Mouse (Mus musculus) cerebellum, postnatal 4 days (tissue): Measurements from ENCODE around the gene Ifitm5.
A peak's percentile ranks its signal among the peaks of the same experiment; 100 is the strongest.

Experiments
- DNase-seq, 2 experiments: peaks; one replicate each; pipeline ENCODE4 v3.0.0; 2022; ENCODE audit warnings: low spot score in 2 of 2, mixed read lengths in 1 of 2

Gene Ifitm5

GRCm38 (mm10) chr7:140962733-140963132, 12.6 kb upstream of the Ifitm5 start:
- DNase-seq: no peak

- DNase-seq: no peak
Measured at GRCm38 (mm10) chr7:140961416-140961815, 11.3 kb upstream of the Ifitm5 start.

GRCm38 (mm10) chr7:140960026-140960425, 9.9 kb upstream of the Ifitm5 start:
- DNase-seq: no peak

GRCm38 (mm10) chr7:140959181-140959901, 9.2 kb upstream of the Ifitm5 start:
- peak in 1 of 2 experiments; percentile 26 for DNase-seq

- no peak for DNase-seq
Measured at GRCm38 (mm10) chr7:140956556-140956869, 6.4 kb upstream of the Ifitm5 start.

GRCm38 (mm10) chr7:140955758-140956555, 5.9 kb upstream of the Ifitm5 start, which contains the start of the genes Gm45717 and Ifitm2:
Gm45717 (minus strand) TSS chr7:140955937.
Ifitm2 (minus strand) TSS chr7:140955987.
- DNase-seq: peak in 1 of 2 experiments; percentile 20

- DNase-seq: no peak
Measured at GRCm38 (mm10) chr7:140955342-140955741, 5.3 kb upstream of the Ifitm5 start.

- DNase-seq: no peak
Measured at GRCm38 (mm10) chr7:140954733-140955071, 4.6 kb upstream of the Ifitm5 start.

GRCm38 (mm10) chr7:140953800-140954732, 4.0 kb upstream of the Ifitm5 start:
- no peak for DNase-seq

- DNase-seq: no peak
Measured at GRCm38 (mm10) chr7:140953133-140953532, 3.0 kb upstream of the Ifitm5 start.

GRCm38 (mm10) chr7:140952441-140952840, 2.4 kb upstream of the Ifitm5 start:
- DNase-seq: no peak

GRCm38 (mm10) chr7:140951765-140952164, 1.7 kb upstream of the Ifitm5 start:
- no peak for DNase-seq

- DNase-seq: no peak
Measured at GRCm38 (mm10) chr7:140951051-140951450, 960 bp upstream of the Ifitm5 start.

- DNase-seq: no peak
Measured at GRCm38 (mm10) chr7:140949255-140949654, 836 bp downstream of the Ifitm5 start.

- no peak for DNase-seq
Measured at GRCm38 (mm10) chr7:140948161-140948560, 1.9 kb downstream of the Ifitm5 start.

GRCm38 (mm10) chr7:140946980-140947379, 3.1 kb downstream of the Ifitm5 start:
- no peak for DNase-seq

GRCm38 (mm10) chr7:140946311-140946710, 3.8 kb downstream of the Ifitm5 start:
- no peak for DNase-seq

- DNase-seq: no peak
Measured at GRCm38 (mm10) chr7:140945247-140945646, 4.8 kb downstream of the Ifitm5 start.

GRCm38 (mm10) chr7:140944236-140944635, 5.9 kb downstream of the Ifitm5 start:
- no peak for DNase-seq

- DNase-seq: no peak
Measured at GRCm38 (mm10) chr7:140943356-140943755, 6.7 kb downstream of the Ifitm5 start.

- no peak for DNase-seq
Measured at GRCm38 (mm10) chr7:140942811-140943210, 7.3 kb downstream of the Ifitm5 start.

- no peak for DNase-seq
Measured at GRCm38 (mm10) chr7:140942341-140942740, 7.8 kb downstream of the Ifitm5 start.
